Mouse (Mus musculus): ENCODE measurements around the gene Ercc4.

GRCm38 (mm10) chr16:13147810-13148555, 38.5 kb downstream of the Ercc4 start:
- TF ChIP-seq EP300 (IDR thresholded peaks at IDR 0.05; ENCODE audit: low read depth) (no peak), CTCF (IDR thresholded peaks at IDR 0.05; ENCODE audit: low read depth) (no peak)

All from liver, embryonic 14.5 days (tissue).